Mouse (Mus musculus) hindbrain, embryonic 13.5 days (tissue): ENCODE measurements at regions not wholly inside any gene's neighbourhood (a gene's known extent, or its start where the extent isn't known, plus 50 kb on each side); places are given as distances from the start of the nearest gene placed in this dataset.
A peak's percentile ranks its signal among the peaks of the same experiment; 100 is the strongest.

Experiments used
- ATAC-seq: fragments of 200-750 bp; cut with Nextera tagmentation; 2 replicates; pipeline ENCODE4 v1.8.0; 2017; ENCODE audit warnings: moderate TSS enrichment; ENCODE audit not compliant: low FRiP score
- H3K27ac ChIP-seq: fragments of 300-500 bp; sonication (generic); 2 replicates; pipeline ENCODE4 v1.5.1; 2015; ENCODE audit warnings: inconsistent platforms, mild to moderate bottlenecking, moderate library complexity
- H3K27me3 ChIP-seq: fragments of 300-500 bp; sonication (generic); 2 replicates; pipeline ENCODE4 v1.6.1; 2015; ENCODE audit warnings: mild to moderate bottlenecking, inconsistent platforms
- H3K36me3 ChIP-seq: fragments of 300-500 bp; sonication (generic); 2 replicates; pipeline ENCODE4 v1.6.1; 2015; ENCODE audit warnings: mild to moderate bottlenecking, inconsistent platforms
- H3K4me1 ChIP-seq: fragments of 300-500 bp; sonication (generic); replicated peaks from 2 replicates; pipeline ENCODE4 v1.6.1; 2015; ENCODE audit warnings: inconsistent platforms
- H3K4me2 ChIP-seq: fragments of 300-500 bp; sonication (generic); 2 replicates; pipeline ENCODE4 v1.6.1; 2015; ENCODE audit warnings: inconsistent platforms, mild to moderate bottlenecking, moderate library complexity
- H3K4me3 ChIP-seq: fragments of 300-500 bp; sonication (generic); 2 replicates; pipeline ENCODE4 v1.5.1; 2015; ENCODE audit warnings: mild to moderate bottlenecking, inconsistent platforms
- H3K9ac ChIP-seq: fragments of 300-500 bp; sonication (generic); 2 replicates; pipeline ENCODE4 v1.6.1; 2015; ENCODE audit warnings: mild to moderate bottlenecking, inconsistent platforms
- H3K9me3 ChIP-seq: fragments of 300-500 bp; sonication (generic); 2 replicates; pipeline ENCODE4 v1.6.1; 2016; ENCODE audit warnings: inconsistent platforms
- WGBS: fragments of 180-500 bp; shearing (Covaris S2); methylation state at CpG from one replicate; pipeline ENCODE4 v1.1.7; 2015; 5-methylcytosine and 5-hydroxymethylcytosine counted together

DNA sequence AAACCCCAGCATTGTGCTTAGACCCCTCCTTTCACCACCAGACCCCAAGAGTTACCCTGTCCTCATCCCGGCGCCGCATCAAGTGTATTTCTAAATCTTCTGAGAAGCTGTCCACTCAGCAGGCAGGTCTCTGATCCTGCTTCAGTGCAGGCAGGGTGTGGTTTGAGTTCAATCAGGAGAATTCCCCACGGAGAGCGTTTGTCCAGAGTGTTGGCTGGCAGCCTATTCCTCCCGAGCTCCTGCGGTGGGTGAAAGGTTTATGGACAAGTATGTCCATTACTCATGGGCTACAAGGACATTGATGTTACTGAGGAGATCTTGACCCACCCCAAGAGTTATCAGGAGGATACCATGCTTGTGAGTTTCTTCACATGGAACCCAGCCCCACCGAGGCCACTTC lies 138.0 kb upstream of the Map3k1 start:
- ATAC-seq: no peak
- 85% methylated on average over 8 of the region's 8 CpGs for WGBS
- Histone ChIP-seq H3K9me3 (no peaks in the 10 kb centered on the region), H3K27me3 (no peaks in the 10 kb centered on the region), H3K4me3 (no peak overlapping the region), H3K4me1 (peaks cover 13% of the 10 kb centered on the region), H3K36me3 (no peaks in the 10 kb centered on the region), H3K4me2 (no peak overlapping the region), H3K27ac (no peak overlapping the region), H3K9ac (no peak overlapping the region)

DNA sequence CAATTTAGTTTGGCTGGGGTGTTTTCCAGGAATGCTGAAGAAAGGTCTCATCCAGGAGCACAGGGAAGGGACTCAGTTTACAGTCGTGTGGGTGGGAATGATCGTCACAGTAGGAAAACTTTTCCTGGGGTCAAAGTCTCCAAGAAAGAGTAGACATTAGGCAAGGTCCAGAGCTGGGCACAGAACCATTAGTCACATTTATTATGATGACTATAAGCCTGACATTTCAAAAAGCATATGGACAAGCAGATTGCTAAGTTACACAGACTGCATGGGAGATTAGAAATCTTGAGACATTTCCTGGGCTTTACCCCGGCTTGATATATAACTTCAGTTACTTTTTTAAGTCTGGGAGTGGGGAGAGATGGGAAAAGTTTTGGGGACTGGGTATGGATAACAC lies 139.6 kb upstream of the Map3k1 start:
- WGBS: 84% methylated on average over 3 of the region's 3 CpGs
- Histone ChIP-seq H3K36me3 (no peaks in the 10 kb centered on the region), H3K9me3 (no peaks in the 10 kb centered on the region), H3K4me1 (peaks cover 12% of the 10 kb centered on the region), H3K27ac (no peak overlapping the region), H3K9ac (no peak overlapping the region), H3K4me3 (no peak overlapping the region), H3K4me2 (no peak overlapping the region), H3K27me3 (no peaks in the 10 kb centered on the region)
- ATAC-seq: no peak

DNA sequence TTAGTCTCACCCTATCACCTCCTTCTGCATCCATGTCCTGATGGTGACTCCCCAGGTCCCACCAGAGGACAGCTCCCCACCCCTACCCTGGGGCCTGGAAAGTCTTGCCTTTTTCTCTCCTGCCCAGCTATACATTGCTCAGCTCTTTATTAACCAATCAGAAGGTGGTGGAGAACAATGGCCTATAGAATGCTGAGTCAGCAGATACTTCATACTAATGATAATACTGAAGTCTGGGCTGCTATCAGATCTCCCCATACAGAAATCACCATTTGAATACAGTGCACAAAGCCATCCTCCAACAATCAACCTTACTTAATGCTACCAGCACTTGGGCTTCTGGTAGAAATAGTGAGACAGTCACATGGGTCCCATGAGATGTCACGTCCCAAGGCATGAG lies 141.2 kb upstream of the Map3k1 start:
- no peak overlapping the region for H3K4me3 ChIP-seq
- no peak overlapping the region for H3K27ac ChIP-seq
- H3K4me2 ChIP-seq: no peak overlapping the region
- peaks cover 5% of the 10 kb centered on the region for H3K4me1 ChIP-seq
- no peaks in the 10 kb centered on the region for H3K36me3 ChIP-seq
- H3K9ac ChIP-seq: no peak overlapping the region
- H3K27me3 ChIP-seq: no peaks in the 10 kb centered on the region
- no peak for ATAC-seq
- no peaks in the 10 kb centered on the region for H3K9me3 ChIP-seq
- WGBS: 98% methylated on average over 1 of the region's 1 CpGs

DNA sequence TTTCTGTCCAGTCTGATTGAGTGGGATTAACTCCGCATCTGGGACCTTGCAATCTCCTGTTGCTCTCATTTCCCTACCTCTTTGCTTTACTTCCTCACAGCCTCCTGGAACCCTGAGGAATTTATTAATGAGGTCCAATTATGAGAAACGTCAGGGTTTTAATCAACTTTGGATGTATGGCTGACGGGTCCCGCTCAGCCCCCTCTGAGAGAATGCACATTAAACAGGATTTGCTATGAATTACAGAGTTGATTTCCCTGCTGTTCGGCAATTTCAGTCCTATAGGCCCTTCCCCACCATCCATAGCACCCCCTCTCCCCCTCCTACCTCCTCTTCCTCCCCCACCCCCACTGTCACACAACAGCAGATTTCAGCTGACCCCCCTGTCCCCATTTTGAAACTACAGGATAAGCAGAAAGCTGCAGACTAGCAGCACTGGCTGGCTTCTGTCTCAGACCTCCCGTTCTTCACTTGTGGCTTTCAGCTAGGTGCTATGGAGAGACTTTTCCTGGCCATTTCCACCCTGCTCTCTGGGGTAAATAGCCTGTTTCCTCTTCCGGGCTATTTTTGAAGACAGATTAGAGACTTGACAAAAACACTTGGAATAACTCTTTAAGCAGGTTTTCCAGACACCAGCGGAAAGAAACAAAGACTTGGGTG lies 145.2 kb upstream of the Map3k1 start:
- peak overlapping the region; percentile 37; the same call in 1 of the 2 replicates for H3K27ac ChIP-seq
- H3K4me3 ChIP-seq: no peak overlapping the region
- no peak overlapping the region for H3K4me2 ChIP-seq
- no peaks in the 10 kb centered on the region for H3K27me3 ChIP-seq
- H3K36me3 ChIP-seq: no peaks in the 10 kb centered on the region
- ATAC-seq: no peak
- H3K9me3 ChIP-seq: no peaks in the 10 kb centered on the region
- no peak overlapping the region for H3K9ac ChIP-seq
- WGBS: 63% methylated on average over 8 of the region's 8 CpGs
- H3K4me1 ChIP-seq: peaks cover 5% of the 10 kb centered on the region

DNA sequence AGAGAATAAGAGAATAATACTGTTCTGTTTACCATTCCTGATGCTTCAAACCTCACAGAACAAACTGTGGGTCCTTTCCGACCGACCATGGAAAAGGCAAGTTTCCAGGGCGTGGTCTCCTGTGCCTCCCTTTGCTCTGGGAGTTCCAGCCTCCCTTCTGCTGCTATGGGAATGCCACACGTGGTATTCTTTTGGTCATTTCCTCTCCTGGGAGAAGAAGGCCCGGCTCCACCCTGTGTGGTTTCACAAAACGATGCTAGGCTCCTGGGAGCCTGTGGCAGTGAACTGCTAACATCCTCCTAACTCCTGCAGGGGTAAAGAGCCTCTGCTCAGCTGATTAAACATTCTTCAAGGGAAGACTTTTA lies 145.7 kb upstream of the Map3k1 start:
- Histone ChIP-seq H3K36me3 (no peaks in the 10 kb centered on the region), H3K4me1 (peaks cover 5% of the 10 kb centered on the region), H3K4me3 (no peak overlapping the region), H3K27me3 (no peaks in the 10 kb centered on the region), H3K4me2 (no peak overlapping the region), H3K27ac (peak overlapping the region; percentile 37; the same call in 1 of the 2 replicates), H3K9me3 (no peaks in the 10 kb centered on the region), H3K9ac (no peak overlapping the region)
- 30% methylated on average over 6 of the region's 6 CpGs for WGBS
- no peak for ATAC-seq

DNA sequence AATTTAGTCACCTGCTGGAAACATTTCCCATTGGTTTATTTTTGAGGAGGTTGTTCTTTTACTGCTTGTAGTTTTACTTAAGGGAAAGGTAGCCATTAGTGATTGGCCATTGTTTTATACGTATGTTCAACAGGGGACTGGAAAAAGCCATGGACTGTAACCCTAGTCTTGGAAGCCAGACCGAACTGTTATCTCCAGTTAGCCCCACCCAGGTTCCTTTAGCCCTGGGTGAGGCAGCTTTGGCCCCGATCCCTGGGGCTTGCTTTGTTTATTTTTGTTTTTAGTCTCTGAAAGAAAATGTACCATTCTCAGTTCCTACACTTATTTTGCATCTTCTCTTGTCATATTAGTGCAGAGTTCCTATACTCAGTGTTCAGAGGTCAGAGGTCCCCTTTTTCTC lies 148.3 kb upstream of the Map3k1 start:
- Histone ChIP-seq H3K9ac (no peak overlapping the region), H3K9me3 (no peaks in the 10 kb centered on the region), H3K27ac (no peak overlapping the region), H3K36me3 (no peaks in the 10 kb centered on the region), H3K4me1 (peaks cover 5% of the 10 kb centered on the region), H3K4me3 (no peak overlapping the region), H3K27me3 (0 out of 2 replicates have a peak, but pooled peaks cover 2% of the 10 kb centered on the region), H3K4me2 (no peak overlapping the region)
- ATAC-seq: no peak
- 76% methylated on average over 3 of the region's 3 CpGs for WGBS

DNA sequence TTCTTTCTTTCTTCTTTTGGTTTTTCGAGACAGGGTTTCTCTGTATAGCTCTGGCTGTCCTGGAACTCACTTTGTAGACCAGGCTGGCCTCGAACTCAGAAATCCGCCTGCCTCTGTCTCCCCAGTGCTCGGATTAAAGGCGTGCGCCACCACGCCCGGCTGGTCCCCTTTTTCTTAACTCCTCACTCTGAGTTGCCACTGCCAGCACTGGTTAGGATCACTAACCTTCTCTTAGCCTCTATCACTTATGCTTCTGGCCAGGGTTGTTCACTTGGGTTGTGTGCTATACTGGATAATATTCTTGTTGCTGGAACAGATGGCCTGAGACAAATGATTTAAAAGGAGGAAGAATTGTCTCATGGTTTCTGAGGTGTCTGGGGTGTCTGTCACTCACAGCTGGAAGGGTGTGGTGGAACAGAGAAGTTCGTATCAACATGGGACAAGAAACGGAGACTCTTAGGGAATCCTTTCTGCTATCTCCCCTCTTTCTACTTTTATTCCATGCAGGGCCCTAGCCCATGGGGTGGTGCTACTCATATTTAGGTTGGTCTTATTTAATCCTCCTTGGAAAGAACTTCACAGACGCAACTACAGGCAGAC lies 149.0 kb upstream of the Map3k1 start:
- Histone ChIP-seq H3K9me3 (no peaks in the 10 kb centered on the region), H3K36me3 (no peaks in the 10 kb centered on the region), H3K27me3 (0 out of 2 replicates have a peak, but pooled peaks cover 3% of the 10 kb centered on the region), H3K4me3 (no peak overlapping the region), H3K4me2 (no peak overlapping the region), H3K27ac (no peak overlapping the region), H3K4me1 (peaks cover 5% of the 10 kb centered on the region), H3K9ac (no peak overlapping the region)
- no peak for ATAC-seq
- WGBS: 91% methylated on average over 11 of the region's 11 CpGs

DNA sequence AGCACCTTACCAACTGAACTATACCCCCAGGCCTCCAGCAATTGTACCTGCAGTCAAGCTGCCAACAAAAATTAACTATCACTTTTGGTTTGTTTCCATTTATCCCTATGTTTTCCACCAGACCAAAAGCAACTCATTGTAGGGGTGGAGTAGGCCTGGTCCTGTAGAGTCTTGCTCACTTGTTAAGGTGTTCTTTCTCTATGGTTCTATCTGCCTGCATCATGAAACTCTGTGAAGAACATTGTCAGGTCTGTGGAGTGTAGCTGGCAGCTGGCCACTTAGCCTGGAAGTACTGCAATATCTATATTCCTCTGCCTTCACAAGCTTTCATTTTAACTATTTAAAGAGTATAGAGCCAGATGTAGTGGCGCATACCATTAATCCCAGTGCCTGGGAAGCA lies 149.6 kb upstream of the Map3k1 start:
- H3K36me3 ChIP-seq: no peaks in the 10 kb centered on the region
- H3K4me2 ChIP-seq: no peak overlapping the region
- ATAC-seq: no peak
- 0 out of 2 replicates have a peak, but pooled peaks cover 3% of the 10 kb centered on the region for H3K27me3 ChIP-seq
- no peak overlapping the region for H3K4me3 ChIP-seq
- H3K4me1 ChIP-seq: peaks cover 5% of the 10 kb centered on the region
- WGBS: 100% methylated on average over 1 of the region's 1 CpGs
- no peaks in the 10 kb centered on the region for H3K9me3 ChIP-seq
- H3K27ac ChIP-seq: no peak overlapping the region
- H3K9ac ChIP-seq: no peak overlapping the region

DNA sequence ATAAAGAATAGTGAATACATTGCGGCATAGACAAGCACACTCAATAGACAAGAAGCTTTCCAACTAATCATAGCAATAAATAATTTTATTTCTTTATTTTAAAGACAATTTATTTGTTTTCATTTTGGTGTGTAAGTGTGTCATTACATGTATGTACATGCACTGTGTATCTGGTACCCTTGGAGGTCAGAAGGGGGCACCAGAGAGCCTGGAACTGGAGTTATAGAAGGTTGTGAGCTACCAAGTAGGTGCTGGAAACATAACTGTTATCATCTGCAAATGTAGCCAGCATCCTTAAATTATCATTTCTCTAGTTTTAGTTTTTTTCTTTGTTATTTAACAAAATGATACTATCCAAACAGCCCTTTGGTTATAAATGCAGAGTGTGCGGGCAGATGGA lies 151.2 kb upstream of the Map3k1 start:
- H3K4me2 ChIP-seq: no peak overlapping the region
- 0 out of 2 replicates have a peak, but pooled peaks cover 3% of the 10 kb centered on the region for H3K27me3 ChIP-seq
- 99% methylated on average over 2 of the region's 2 CpGs for WGBS
- no peak for ATAC-seq
- H3K27ac ChIP-seq: no peak overlapping the region
- no peak overlapping the region for H3K4me3 ChIP-seq
- no peaks in the 10 kb centered on the region for H3K4me1 ChIP-seq
- no peak overlapping the region for H3K9ac ChIP-seq
- H3K36me3 ChIP-seq: no peaks in the 10 kb centered on the region
- H3K9me3 ChIP-seq: no peaks in the 10 kb centered on the region

DNA sequence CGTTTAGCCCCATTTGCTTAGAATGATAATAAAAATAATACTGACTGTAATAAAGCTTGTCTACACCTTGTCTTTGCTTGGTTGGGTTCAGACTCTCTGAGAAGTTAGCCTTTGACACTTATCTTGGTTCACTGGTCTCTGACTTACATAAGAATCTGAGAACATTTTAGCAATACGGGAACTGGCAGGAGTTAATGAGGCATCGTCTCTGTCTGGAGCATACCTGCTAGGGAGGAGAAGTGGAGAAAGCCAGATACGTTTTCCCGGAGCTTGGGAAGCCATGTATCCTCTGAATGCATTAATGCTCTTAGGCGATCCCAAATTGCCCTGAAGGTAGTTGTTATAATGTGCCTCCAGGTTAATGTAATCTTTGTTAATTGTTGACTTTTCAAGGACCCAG lies 152.6 kb upstream of the Map3k1 start:
- 0 out of 2 replicates have a peak, but pooled peaks cover 3% of the 10 kb centered on the region for H3K27me3 ChIP-seq
- no peaks in the 10 kb centered on the region for H3K9me3 ChIP-seq
- WGBS: 84% methylated on average over 6 of the region's 6 CpGs
- H3K4me3 ChIP-seq: no peak overlapping the region
- H3K9ac ChIP-seq: no peak overlapping the region
- no peaks in the 10 kb centered on the region for H3K36me3 ChIP-seq
- H3K4me2 ChIP-seq: no peak overlapping the region
- H3K4me1 ChIP-seq: peaks cover 5% of the 10 kb centered on the region
- no peak overlapping the region for H3K27ac ChIP-seq
- ATAC-seq: no peak

DNA sequence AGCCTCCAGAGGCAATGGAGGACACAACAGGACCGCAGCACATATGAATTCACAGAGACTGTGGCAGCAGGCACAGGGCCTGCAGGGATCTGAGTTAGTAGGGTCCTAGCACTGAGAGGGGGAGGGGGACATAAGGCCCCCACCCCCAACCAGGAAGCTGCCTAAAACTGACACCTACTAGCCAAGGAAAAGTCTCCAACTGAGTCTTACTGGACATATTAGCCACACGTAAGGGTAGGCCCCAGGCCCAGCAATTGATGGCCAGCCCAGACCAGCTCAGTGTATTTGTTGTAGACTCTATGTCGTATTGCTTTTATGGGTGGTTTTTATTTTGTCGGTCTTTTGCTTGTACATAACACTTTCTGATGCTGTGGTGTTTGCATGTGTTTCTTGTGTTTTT lies 153.4 kb upstream of the Map3k1 start:
- no peak for ATAC-seq
- Histone ChIP-seq H3K9ac (no peak overlapping the region), H3K27me3 (0 out of 2 replicates have a peak, but pooled peaks cover 3% of the 10 kb centered on the region), H3K4me1 (peaks cover 8% of the 10 kb centered on the region), H3K36me3 (no peaks in the 10 kb centered on the region), H3K27ac (no peak overlapping the region), H3K4me3 (no peak overlapping the region), H3K9me3 (no peaks in the 10 kb centered on the region), H3K4me2 (no peak overlapping the region)
- 95% methylated on average over 4 of the region's 4 CpGs for WGBS

DNA sequence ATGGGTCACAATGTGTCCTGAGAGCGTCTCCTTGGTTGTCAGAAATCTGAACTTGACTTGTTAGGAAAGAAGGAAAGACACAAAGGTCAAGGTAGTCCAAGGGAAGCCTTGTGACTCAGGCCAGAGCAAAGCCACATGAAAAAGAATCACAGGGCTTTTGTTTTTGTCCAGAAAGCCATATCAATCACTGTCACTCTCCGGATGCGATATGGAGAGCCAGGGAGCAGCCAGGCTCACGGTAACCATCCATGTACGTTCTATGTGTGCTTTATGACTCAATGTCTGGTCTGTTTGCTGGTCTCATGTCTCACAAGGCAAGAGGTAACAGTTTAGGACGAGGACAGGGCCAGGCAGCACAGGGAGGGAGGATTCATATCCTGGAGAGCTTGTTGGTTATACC lies 157.3 kb upstream of the Map3k1 start:
- Histone ChIP-seq H3K27ac (no peak overlapping the region), H3K36me3 (no peaks in the 10 kb centered on the region), H3K4me3 (no peak overlapping the region), H3K9me3 (no peaks in the 10 kb centered on the region), H3K27me3 (0 out of 2 replicates have a peak, but pooled peaks cover 3% of the 10 kb centered on the region), H3K9ac (no peak overlapping the region), H3K4me1 (peaks cover 10% of the 10 kb centered on the region), H3K4me2 (no peak overlapping the region)
- WGBS: 48% methylated on average over 6 of the region's 6 CpGs
- ATAC-seq: no peak

DNA sequence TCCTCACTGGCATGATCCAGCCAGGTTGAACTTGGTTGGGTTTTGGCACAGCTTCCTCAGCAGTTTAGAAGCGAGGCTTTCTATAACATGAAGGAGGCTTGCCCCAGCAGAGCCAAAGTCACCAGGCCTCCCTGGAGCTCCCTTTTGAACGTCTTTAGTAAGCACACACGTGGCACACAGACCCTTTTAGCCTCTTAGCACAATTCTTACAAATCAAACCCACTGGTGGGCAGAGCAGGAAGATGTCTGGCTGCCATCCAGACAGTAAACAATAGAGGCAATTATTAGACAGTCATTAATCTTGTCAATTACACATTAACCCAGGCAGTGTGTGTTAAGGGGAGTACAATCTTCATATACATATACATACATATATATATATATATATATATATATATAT lies 157.8 kb upstream of the Map3k1 start:
- peaks cover 10% of the 10 kb centered on the region for H3K4me1 ChIP-seq
- H3K9me3 ChIP-seq: no peaks in the 10 kb centered on the region
- H3K36me3 ChIP-seq: no peaks in the 10 kb centered on the region
- ATAC-seq: peak; percentile 54
- no peak overlapping the region for H3K9ac ChIP-seq
- no peak overlapping the region for H3K27ac ChIP-seq
- H3K4me3 ChIP-seq: no peak overlapping the region
- no peak overlapping the region for H3K4me2 ChIP-seq
- WGBS: 20% methylated on average over 3 of the region's 3 CpGs
- 0 out of 2 replicates have a peak, but pooled peaks cover 5% of the 10 kb centered on the region for H3K27me3 ChIP-seq
